Mouse (Mus musculus): ENCODE measurements at regions not wholly inside any gene's neighbourhood (a gene's known extent, or its start where the extent isn't known, plus 50 kb on each side); places are given as distances from the start of the nearest gene placed in this dataset.
A peak's percentile ranks its signal among the peaks of the same experiment; 100 is the strongest.

DNA sequence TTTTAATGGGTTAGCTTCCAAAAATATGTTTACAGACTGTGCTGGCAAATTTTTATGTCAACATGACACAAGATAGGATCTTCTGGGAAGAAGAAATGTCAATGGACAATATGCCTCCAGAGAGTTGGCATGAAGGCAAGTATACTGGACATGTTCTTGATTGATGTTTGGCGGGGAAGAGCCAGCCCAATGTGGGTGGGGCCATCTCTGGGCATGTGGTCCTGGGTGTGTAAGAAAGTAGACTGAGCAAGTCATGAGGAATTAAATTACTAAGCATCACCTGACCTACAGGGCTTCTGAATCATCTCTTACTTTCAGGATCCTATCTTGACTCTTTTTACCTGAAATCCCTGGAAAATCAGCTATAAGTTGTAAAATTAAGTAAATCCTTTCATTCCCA, 525.0 kb upstream of the Grm7 start:
- DNase-seq (ENCODE audit: low spot score) = no peak

DNA sequence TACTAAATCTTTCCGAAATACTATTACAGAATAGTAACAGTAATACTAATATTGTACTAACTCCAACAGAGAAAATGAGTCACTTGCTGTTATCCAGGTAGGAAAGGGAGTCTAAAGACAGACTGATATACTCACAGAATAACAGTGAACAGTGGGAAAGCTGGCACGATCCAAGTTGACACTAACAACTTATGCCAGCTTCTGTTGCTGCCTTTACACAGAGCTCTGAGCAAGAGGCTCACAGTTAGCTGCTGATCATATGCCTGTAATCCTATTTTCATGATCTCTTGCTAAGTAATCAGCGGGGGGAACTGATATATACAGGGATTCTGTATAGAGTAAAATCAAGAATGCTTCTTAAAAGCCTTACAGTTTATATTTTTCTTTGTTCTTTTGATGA, 513.1 kb upstream of the Grm7 start:
- DNase-seq (ENCODE audit: low spot score) = no peak

DNA sequence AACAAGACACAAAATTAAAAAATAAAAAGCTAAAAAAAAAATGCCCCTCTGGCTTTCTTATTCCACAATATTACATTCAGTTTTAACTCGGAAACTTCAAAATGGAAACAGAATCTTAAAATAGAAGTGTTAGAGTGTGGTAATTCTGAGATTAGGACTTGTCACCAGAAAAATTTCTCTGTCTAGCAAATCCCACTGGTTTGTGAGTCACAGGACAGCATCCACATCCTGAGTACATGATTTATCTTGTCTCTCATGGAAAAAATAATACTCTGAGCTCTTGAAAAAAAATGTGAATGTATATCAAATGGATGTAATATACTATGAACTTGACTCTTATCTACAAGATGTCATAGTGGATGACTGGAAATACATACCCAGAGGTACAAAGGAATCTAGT, 511.8 kb upstream of the Grm7 start:
- no peak for DNase-seq (ENCODE audit: low spot score)

DNA sequence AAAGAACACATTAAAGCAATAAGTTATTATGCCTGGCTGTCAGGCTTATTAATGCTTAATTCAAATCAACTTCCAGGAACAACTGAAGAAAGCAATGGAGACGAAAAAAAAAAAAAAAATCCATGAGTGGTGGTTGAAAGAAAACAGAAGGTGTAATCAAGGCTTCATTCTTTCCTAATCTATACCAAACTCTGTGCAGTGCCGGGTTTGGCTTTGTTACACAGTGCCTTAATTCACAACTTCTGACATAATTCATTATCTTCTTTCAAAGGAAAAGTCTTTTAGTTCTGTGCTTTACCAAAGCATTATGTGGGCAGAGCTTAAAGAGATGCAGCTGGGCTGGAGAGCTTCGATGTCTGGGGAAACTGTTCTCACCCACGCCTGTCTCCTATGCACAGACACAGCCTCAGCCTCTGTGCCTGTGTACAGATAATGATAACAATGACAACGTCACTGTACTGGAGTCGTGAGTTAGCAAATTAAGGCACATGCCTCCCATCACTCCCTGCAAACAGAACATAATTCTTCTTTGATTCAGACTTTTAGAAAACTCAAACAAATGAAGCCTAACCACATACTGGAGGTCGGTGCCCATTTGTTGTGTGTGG, 508.2 kb upstream of the Grm7 start:
- no peak for DNase-seq (ENCODE audit: low spot score)

DNA sequence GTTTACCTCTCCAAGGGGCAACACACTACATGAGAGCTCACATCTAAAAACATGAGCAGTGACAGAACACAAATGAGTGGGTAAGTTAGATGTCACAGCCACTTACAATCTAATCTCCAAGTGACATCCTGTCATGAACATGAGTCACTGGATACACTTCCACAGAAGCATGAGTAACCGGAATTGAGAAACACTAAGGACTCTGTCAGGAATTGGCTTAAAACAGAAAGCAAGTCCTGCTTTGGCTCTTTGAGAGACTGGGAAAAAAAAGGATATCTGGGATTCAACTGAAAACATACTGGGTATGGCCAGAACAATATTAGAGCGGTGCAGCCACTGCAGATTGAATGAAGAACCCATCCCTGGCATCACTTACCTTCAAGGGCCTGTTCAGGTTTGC, 506.0 kb upstream of the Grm7 start:
- no peak for DNase-seq (ENCODE audit: low spot score)

DNA sequence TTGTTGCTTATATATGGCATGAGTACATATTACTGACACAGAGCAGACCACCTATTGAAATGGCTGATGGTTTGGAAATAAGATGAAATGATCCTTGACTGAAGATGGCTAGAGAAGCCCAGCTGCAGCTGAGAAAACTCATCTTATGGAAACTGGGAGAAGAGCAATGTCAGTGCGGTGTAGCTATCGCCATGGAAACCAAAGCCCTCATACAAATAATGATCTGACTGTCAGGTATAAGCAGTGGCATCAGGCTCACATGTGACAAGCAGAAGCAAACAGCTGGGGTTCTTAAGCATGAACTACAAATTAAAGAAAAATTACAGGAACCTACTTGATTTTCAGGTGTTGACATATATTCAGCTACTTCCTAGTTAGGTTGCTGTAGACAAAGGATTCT, 476.8 kb upstream of the Grm7 start:
- DNase-seq (ENCODE audit: low spot score) = no peak

DNA sequence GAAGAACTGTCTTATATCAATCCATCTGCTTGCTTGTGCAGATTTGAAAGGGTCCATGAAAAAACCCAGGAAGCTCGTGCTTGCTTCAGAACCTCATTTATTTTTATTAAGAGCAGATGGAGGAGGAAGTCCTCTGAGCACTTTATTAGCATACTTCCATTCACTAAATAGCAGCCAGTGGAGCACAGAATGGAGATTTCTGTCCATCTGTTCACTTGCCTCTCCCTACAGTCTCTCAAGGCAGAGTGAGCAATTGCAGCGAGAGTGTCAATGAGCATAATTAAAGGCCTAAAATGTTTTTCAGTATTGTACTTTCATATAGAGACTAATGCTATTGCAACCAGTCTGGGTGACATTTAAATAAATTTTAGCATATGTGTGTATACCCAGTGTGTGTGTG, 439.4 kb upstream of the Grm7 start:
- DNase-seq (ENCODE audit: low spot score) = no peak

DNA sequence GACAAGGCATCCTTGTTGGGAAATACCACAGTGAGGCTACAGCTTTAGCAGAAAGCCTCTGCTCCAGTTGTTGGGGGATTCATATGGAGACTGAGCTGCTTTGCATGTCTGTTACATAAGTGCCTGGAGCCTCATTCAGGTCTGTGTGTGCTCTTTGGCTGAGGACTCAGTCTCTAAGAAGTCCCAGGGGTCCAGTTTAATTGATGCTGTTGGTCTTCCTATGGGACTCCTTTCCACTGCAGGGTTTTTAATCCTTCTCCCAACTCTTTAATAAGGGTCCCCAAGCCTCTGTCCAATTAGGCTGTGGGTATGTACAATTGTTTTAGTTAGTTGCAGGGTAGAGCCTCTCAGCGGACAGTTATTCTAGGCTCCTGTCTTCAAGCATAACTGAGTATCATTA, 436.6 kb upstream of the Grm7 start:
- no peak for DNase-seq (ENCODE audit: low spot score)

DNA sequence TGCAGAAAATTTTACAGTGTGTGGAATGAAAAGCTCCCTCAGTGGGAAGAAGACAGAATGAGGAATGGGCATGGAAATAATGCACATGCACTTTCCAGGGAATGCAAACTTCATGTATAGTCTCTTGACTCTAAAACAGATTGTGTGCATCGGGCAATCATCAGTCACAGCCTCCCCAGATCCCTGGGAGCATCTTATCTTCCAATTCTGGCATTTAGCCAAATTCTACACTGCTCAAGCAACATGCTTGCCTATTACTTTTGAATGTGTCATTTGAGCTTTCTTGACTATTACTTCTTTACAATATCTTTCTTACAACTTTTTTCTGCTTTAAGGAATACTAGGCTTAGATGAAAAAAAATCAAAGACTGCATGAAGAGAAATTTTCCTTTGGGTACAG, 397.9 kb upstream of the Grm7 start:
- DNase-seq (ENCODE audit: low spot score) = no peak

DNA sequence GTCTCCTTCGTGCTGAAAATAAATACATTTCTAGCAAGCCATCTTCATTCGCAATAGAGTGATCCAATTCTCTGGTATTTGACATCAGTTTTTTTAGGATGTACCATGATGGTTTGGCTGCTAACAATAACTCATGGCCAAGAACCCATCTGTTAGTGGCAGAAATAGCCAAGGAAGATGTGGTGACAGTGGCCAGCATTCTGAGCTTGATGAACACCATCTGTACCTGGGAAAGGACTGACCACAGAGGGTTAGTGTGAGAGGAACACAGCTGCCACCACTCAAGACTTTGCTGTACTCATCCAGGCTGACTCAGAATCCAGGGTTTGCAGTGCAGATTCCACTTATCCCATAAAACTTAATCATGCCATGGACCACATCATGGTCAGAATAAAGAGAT, 348.8 kb upstream of the Grm7 start:
- peak; percentile 3 for DNase-seq (ENCODE audit: low spot score)
